Comparison of ENCODE assay signal across 7 mouse cellular contexts in the genomic region with DNA sequence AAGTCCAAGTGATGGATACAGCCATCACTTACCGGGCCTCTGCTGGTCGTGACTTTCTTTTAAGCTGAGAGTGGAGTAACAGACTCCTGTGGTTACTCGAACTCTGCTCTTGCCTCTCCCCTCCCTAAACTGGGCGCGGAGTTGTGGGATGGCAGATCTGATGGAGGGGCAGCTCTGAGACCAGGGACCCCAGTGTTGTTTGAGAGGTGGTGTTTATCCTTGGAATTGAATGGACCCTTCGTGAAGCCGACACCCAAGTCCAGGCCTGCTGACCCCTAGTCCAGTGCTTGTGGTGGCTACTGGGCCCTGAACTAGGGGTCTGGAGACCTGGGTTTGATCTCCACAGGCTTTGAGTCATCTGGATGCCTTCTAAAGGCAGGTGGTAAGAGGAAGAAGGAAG. TPM values are rescaled to one million over a fixed set of nuclear protein-coding genes. Genes with fewer than 3 reads are reported as not detected.
DNase-seq lines count a peak whose midpoint lies in the region; ATAC-seq and TF ChIP-seq lines count a peak whose summit lies in the region.

No protein-coding gene starts in this region.

- ATAC-seq in lung, embryonic 14.5 days (ENCODE audit: insufficient read depth): no peak
- ATAC-seq in embryonic facial prominence, embryonic 14.5 days (ENCODE audit: low read depth): no peak
- no peak for ATAC-seq in intestine, embryonic 15.5 days
- ATAC-seq in neural tube, embryonic 14.5 days (ENCODE audit: low read depth): no peak

- H3K36me3 ChIP-seq in lung, embryonic 14.5 days (ENCODE audit: insufficient read depth): peaks cover 26% of the 10 kb centered on the region
- H3K36me3 ChIP-seq in embryonic facial prominence, embryonic 14.5 days (ENCODE audit: control insufficient read depth, insufficient read depth, low read length): peaks cover 25% of the 10 kb centered on the region
- H3K36me3 ChIP-seq in intestine, embryonic 15.5 days: peaks cover 7% of the 10 kb centered on the region
- peaks cover 8% of the 10 kb centered on the region; the same call in 1 of the 2 replicates for H3K36me3 ChIP-seq in neural tube, embryonic 14.5 days (ENCODE audit: control insufficient read depth, insufficient read depth, low read length)

- peaks cover 20% of the 10 kb centered on the region for H3K4me1 ChIP-seq in lung, embryonic 14.5 days (ENCODE audit: insufficient read depth)
- peaks cover 19% of the 10 kb centered on the region for H3K4me1 ChIP-seq in embryonic facial prominence, embryonic 14.5 days (ENCODE audit: control insufficient read depth, insufficient read depth, low read length)
- H3K4me1 ChIP-seq in intestine, embryonic 15.5 days (replicated peaks): peaks cover 33% of the 10 kb centered on the region
- peaks cover 36% of the 10 kb centered on the region for H3K4me1 ChIP-seq in neural tube, embryonic 14.5 days (ENCODE audit: control insufficient read depth, insufficient read depth, low read length)

- H3K9me3 ChIP-seq in lung, embryonic 14.5 days (ENCODE audit: low read depth, low read length): no peaks in the 10 kb centered on the region
- H3K9me3 ChIP-seq in embryonic facial prominence, embryonic 14.5 days (ENCODE audit: control insufficient read depth, low read length): no peaks in the 10 kb centered on the region
- no peaks in the 10 kb centered on the region for H3K9me3 ChIP-seq in intestine, embryonic 15.5 days
- H3K9me3 ChIP-seq in neural tube, embryonic 14.5 days (ENCODE audit: control insufficient read depth, low read length): no peaks in the 10 kb centered on the region

- H3K9ac ChIP-seq in lung, embryonic 14.5 days: peak overlapping the region; percentile 88
- H3K9ac ChIP-seq in embryonic facial prominence, embryonic 14.5 days (ENCODE audit: low read depth, low read length): peak overlapping the region; percentile 82
- peak overlapping the region; percentile 80 for H3K9ac ChIP-seq in intestine, embryonic 15.5 days
- peak overlapping the region; percentile 78 for H3K9ac ChIP-seq in neural tube, embryonic 14.5 days (replicated peaks; ENCODE audit: low read depth, low read length)

- intact Hi-C loops in left cerebral cortex, postnatal 36 days (cut with DNase I): no loop called here

- peak overlapping the region; percentile 98 for H3K4me2 ChIP-seq in lung, embryonic 14.5 days
- H3K4me2 ChIP-seq in embryonic facial prominence, embryonic 14.5 days (ENCODE audit: low read depth, low read length): peak overlapping the region; percentile 82
- H3K4me2 ChIP-seq in intestine, embryonic 15.5 days (replicated peaks): peak overlapping the region; percentile 95
- peak overlapping the region; percentile 87 for H3K4me2 ChIP-seq in neural tube, embryonic 14.5 days (ENCODE audit: low read depth, low read length)

- TF ChIP-seq CTCF in lung, embryonic 14.5 days (IDR thresholded peaks at IDR 0.05; ENCODE audit: low read depth): no peak

- 22% methylated on average over 7 of the region's 7 CpGs for WGBS in lung, embryonic 14.5 days
- WGBS in embryonic facial prominence, embryonic 14.5 days: 40% methylated on average over 5 of the region's 7 CpGs
- WGBS in intestine, embryonic 15.5 days: 34% methylated on average over 7 of the region's 7 CpGs
- WGBS in neural tube, embryonic 14.5 days: 68% methylated on average over 7 of the region's 7 CpGs

- H3K27ac ChIP-seq in lung, embryonic 14.5 days (ENCODE audit: low read depth): peak overlapping the region; percentile 92
- H3K27ac ChIP-seq in embryonic facial prominence, embryonic 14.5 days (replicated peaks; ENCODE audit: low read depth, low read length): peak overlapping the region; percentile 93
- H3K27ac ChIP-seq in intestine, embryonic 15.5 days: peak overlapping the region; percentile 91; the same call in 1 of the 2 replicates
- H3K27ac ChIP-seq in neural tube, embryonic 14.5 days (ENCODE audit: low read depth, low read length): peak overlapping the region; percentile 83; the same call in 1 of the 2 replicates

- H3K27me3 ChIP-seq in lung, embryonic 14.5 days (ENCODE audit: insufficient read depth, low read length): no peaks in the 10 kb centered on the region
- no peaks in the 10 kb centered on the region for H3K27me3 ChIP-seq in embryonic facial prominence, embryonic 14.5 days (replicated peaks; ENCODE audit: control insufficient read depth, insufficient read depth, low read length)
- H3K27me3 ChIP-seq in intestine, embryonic 15.5 days (replicated peaks): no peaks in the 10 kb centered on the region
- H3K27me3 ChIP-seq in neural tube, embryonic 14.5 days (ENCODE audit: control insufficient read depth, insufficient read depth, low read length): no peaks in the 10 kb centered on the region

- peak; percentile 29 for DNase-seq in lung, embryonic 14.5 days
- DNase-seq in lung, postnatal 10 days: no peak
- no peak for DNase-seq in embryonic facial prominence, embryonic 14.5 days (ENCODE audit: low spot score)
- DNase-seq in left cerebral cortex, postnatal 36 days (ENCODE audit: low spot score in 2 of 2): no peak
- no peak for DNase-seq in layer of hippocampus, postnatal 10 days (ENCODE audit: low spot score in 2 of 2)

- H3K4me3 ChIP-seq in lung, embryonic 14.5 days (ENCODE audit: low read depth, low read length): peak overlapping the region; percentile 70
- H3K4me3 ChIP-seq in embryonic facial prominence, embryonic 14.5 days (ENCODE audit: low read depth, low read length): peak overlapping the region; percentile 79
- peak overlapping the region; percentile 76 for H3K4me3 ChIP-seq in intestine, embryonic 15.5 days (replicated peaks)
- peak overlapping the region; percentile 73 for H3K4me3 ChIP-seq in neural tube, embryonic 14.5 days (ENCODE audit: low read depth, low read length)

RNA-seq across cellular contexts. Expression of a gene that starts 0.9 kb away (rescaled TPM):
- 11.9 and 12.6 TPM in 2 replicates for polyA plus RNA-seq in lung, embryonic 14.5 days (2014; fragmentation: Nextera tagmentation; extraction: Ambion mirVana)
- polyA plus RNA-seq in embryonic facial prominence, embryonic 14.5 days (2014; fragmentation: Nextera tagmentation; extraction: Ambion mirVana): 9.8 and 13.0 TPM in 2 replicates
- 7.3 and 10.1 TPM in 2 replicates for polyA plus RNA-seq in intestine, embryonic 15.5 days (2015; fragmentation: Nextera tagmentation; extraction: Ambion mirVana)
- polyA plus RNA-seq in neural tube, embryonic 14.5 days (2014; fragmentation: Nextera tagmentation; extraction: Ambion mirVana): 8.2 and 9.4 TPM in 2 replicates
- total RNA-seq in left cerebral cortex, postnatal 36 days (2021): 10 to 100 TPM in 1 of 2 experiments, 1 to 10 TPM in 1; 7.2 to 12.3 TPM
- 1 to 10 TPM; 8.7 to 8.8 TPM for total RNA-seq in layer of hippocampus, postnatal 10 days (2021)

RNA-seq across cellular contexts. Expression of a gene that starts 1.0 kb away (rescaled TPM):
- polyA plus RNA-seq in lung, embryonic 14.5 days (2014; fragmentation: Nextera tagmentation; extraction: Ambion mirVana): 8.7 and 9.0 TPM in 2 replicates
- 8.4 and 9.7 TPM in 2 replicates for polyA plus RNA-seq in embryonic facial prominence, embryonic 14.5 days (2014; fragmentation: Nextera tagmentation; extraction: Ambion mirVana)
- polyA plus RNA-seq in intestine, embryonic 15.5 days (2015; fragmentation: Nextera tagmentation; extraction: Ambion mirVana): 5.5 and 6.3 TPM in 2 replicates
- polyA plus RNA-seq in neural tube, embryonic 14.5 days (2014; fragmentation: Nextera tagmentation; extraction: Ambion mirVana): 16.8 and 18.3 TPM in 2 replicates
- total RNA-seq in left cerebral cortex, postnatal 36 days (2021): 10 to 100 TPM; 15.0 to 15.6 TPM
- total RNA-seq in layer of hippocampus, postnatal 10 days (2021): 10 to 100 TPM; 15.3 to 16.4 TPM

RNA-seq across cellular contexts. Expression of a gene that starts 43.9 kb away (rescaled TPM):
- 24.3 and 26.3 TPM in 2 replicates for polyA plus RNA-seq in lung, embryonic 14.5 days (2014; fragmentation: Nextera tagmentation; extraction: Ambion mirVana)
- polyA plus RNA-seq in embryonic facial prominence, embryonic 14.5 days (2014; fragmentation: Nextera tagmentation; extraction: Ambion mirVana): 19.9 and 20.3 TPM in 2 replicates
- 15.3 and 15.7 TPM in 2 replicates for polyA plus RNA-seq in intestine, embryonic 15.5 days (2015; fragmentation: Nextera tagmentation; extraction: Ambion mirVana)
- polyA plus RNA-seq in neural tube, embryonic 14.5 days (2014; fragmentation: Nextera tagmentation; extraction: Ambion mirVana): 14.9 and 15.2 TPM in 2 replicates
- total RNA-seq in left cerebral cortex, postnatal 36 days (2021): 10 to 100 TPM; 41.9 to 52.7 TPM
- total RNA-seq in layer of hippocampus, postnatal 10 days (2021): 10 to 100 TPM; 53.5 to 54.5 TPM

RNA-seq across cellular contexts. Expression of a gene that starts 56.7 kb away (rescaled TPM):
- 5.7 and 8.0 TPM in 2 replicates for polyA plus RNA-seq in lung, embryonic 14.5 days (2014; fragmentation: Nextera tagmentation; extraction: Ambion mirVana)
- 2.6 and 3.8 TPM in 2 replicates for polyA plus RNA-seq in embryonic facial prominence, embryonic 14.5 days (2014; fragmentation: Nextera tagmentation; extraction: Ambion mirVana)
- 5.7 and 8.3 TPM in 2 replicates for polyA plus RNA-seq in intestine, embryonic 15.5 days (2015; fragmentation: Nextera tagmentation; extraction: Ambion mirVana)
- polyA plus RNA-seq in neural tube, embryonic 14.5 days (2014; fragmentation: Nextera tagmentation; extraction: Ambion mirVana): 4.5 and 5.0 TPM in 2 replicates
- total RNA-seq in left cerebral cortex, postnatal 36 days (2021): 10 to 100 TPM in 1 of 2 experiments, 1 to 10 TPM in 1; 8.2 to 11.5 TPM
- 1 to 10 TPM; 7.1 to 9.0 TPM for total RNA-seq in layer of hippocampus, postnatal 10 days (2021)

RNA-seq across cellular contexts. Expression of a gene that starts 57.3 kb away (rescaled TPM):
- 94.9 and 101 TPM in 2 replicates for polyA plus RNA-seq in lung, embryonic 14.5 days (2014; fragmentation: Nextera tagmentation; extraction: Ambion mirVana)
- 63.6 and 73.1 TPM in 2 replicates for polyA plus RNA-seq in embryonic facial prominence, embryonic 14.5 days (2014; fragmentation: Nextera tagmentation; extraction: Ambion mirVana)
- polyA plus RNA-seq in intestine, embryonic 15.5 days (2015; fragmentation: Nextera tagmentation; extraction: Ambion mirVana): 81.9 and 85.5 TPM in 2 replicates
- 102 and 110 TPM in 2 replicates for polyA plus RNA-seq in neural tube, embryonic 14.5 days (2014; fragmentation: Nextera tagmentation; extraction: Ambion mirVana)
- total RNA-seq in left cerebral cortex, postnatal 36 days (2021): 10 to 100 TPM; 84.2 to 96.1 TPM
- 10 to 100 TPM; 82.9 to 91.9 TPM for total RNA-seq in layer of hippocampus, postnatal 10 days (2021)
